9 mouse cellular contexts compared by ENCODE assay signal in the genomic region with DNA sequence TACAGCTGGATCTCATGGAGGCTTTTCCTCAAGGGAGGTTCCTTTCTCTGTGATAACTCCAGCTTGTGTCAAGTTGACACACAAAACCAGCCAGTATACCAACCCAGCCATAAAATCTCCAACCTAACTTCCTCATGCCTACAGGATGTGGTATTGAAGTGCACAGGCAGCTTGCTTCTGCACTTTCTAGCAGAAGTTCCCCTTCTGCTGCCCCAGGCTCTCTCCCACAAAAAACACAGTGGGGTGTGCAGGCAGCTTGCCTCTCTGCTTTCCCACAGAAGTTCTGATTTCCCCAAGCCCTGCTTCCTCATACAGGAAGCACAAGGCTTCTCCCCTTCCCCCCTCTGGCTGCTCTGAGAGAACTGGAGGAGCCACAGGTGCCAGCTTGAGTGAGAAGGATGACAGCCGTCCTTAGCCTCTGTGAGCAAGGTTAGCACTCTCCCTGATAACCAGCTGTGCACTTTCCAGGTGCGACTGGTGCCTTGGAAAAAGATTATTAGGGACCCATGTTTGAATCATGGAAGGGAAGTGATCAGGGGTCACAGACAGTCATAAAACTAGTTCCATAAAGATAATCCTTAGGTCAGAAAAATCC. TPM values are rescaled to one million over a fixed set of nuclear protein-coding genes. Genes with fewer than 3 reads are reported as not detected.
DNase-seq lines count a peak whose midpoint lies in the region; ATAC-seq lines count a peak whose summit lies in the region.
"Had no signal": no experiment of that assay in that cellular context is flagged by ENCODE, and none has a peak within 500 bp of the region (broad histone marks: within the 10 kb centered on the region; RNA-seq: fewer than 3 reads in every experiment).

No protein-coding gene starts in this region.

- ATAC-seq in CD4-positive, CD25-positive, alpha-beta regulatory T cell, adult 4 months: peak; percentile 89
- no peak for ATAC-seq in forebrain, embryonic 16.5 days
- ATAC-seq in forebrain, embryonic 14.5 days: no peak

- peak; percentile 12 for DNase-seq in gastrocnemius, postnatal 25 days
- DNase-seq in gastrocnemius, postnatal 4 days (ENCODE audit: low spot score in 2 of 2): no peak
- peak; percentile 7 for DNase-seq in heart, postnatal 4 days
- peak; percentile 5 for DNase-seq in lung, postnatal 25 days (ENCODE audit: low spot score)
- no peak for DNase-seq in MN1 (ENCODE audit: low spot score)
- no peak for DNase-seq in forebrain, embryonic 14.5 days (ENCODE audit: low spot score)
- DNase-seq: cerebellum, postnatal 36 days had no signal

- no peaks in the 10 kb centered on the region for H3K9me3 ChIP-seq in forebrain, embryonic 16.5 days (ENCODE audit: control insufficient read depth, low read length)
- H3K9me3 ChIP-seq in forebrain, embryonic 14.5 days (replicated peaks; ENCODE audit: control insufficient read depth, low read length): no peaks in the 10 kb centered on the region

- WGBS in forebrain, embryonic 16.5 days: 67% methylated on average over 2 of the region's 2 CpGs
- WGBS in forebrain, embryonic 14.5 days: 59% methylated on average over 2 of the region's 2 CpGs

- H3K9ac ChIP-seq in forebrain, embryonic 16.5 days (replicated peaks; ENCODE audit: low read depth, low read length): no peak overlapping the region
- no peak overlapping the region for H3K9ac ChIP-seq in forebrain, embryonic 14.5 days (ENCODE audit: low read length)

- no peaks in the 10 kb centered on the region for H3K36me3 ChIP-seq in forebrain, embryonic 16.5 days (ENCODE audit: control insufficient read depth, insufficient read depth)
- no peaks in the 10 kb centered on the region for H3K36me3 ChIP-seq in forebrain, embryonic 14.5 days (ENCODE audit: control insufficient read depth, insufficient read depth, low read length)

- no peak overlapping the region for H3K4me2 ChIP-seq in forebrain, embryonic 16.5 days (ENCODE audit: low read length)
- no peak overlapping the region for H3K4me2 ChIP-seq in forebrain, embryonic 14.5 days (ENCODE audit: low read length)

- H3K4me1 ChIP-seq in forebrain, embryonic 16.5 days (replicated peaks; ENCODE audit: control insufficient read depth, insufficient read depth, low read length): no peaks in the 10 kb centered on the region
- H3K4me1 ChIP-seq in forebrain, embryonic 14.5 days (ENCODE audit: control insufficient read depth, insufficient read depth, low read length): no peaks in the 10 kb centered on the region

- no peak overlapping the region for H3K4me3 ChIP-seq in forebrain, embryonic 16.5 days (replicated peaks; ENCODE audit: low read length)
- H3K4me3 ChIP-seq in forebrain, embryonic 14.5 days (ENCODE audit: low read depth, low read length): no peak overlapping the region

- H3K27ac ChIP-seq in forebrain, embryonic 16.5 days (ENCODE audit: low read length): no peak overlapping the region
- H3K27ac ChIP-seq in forebrain, embryonic 14.5 days (ENCODE audit: low read depth, low read length): no peak overlapping the region

- no peaks in the 10 kb centered on the region for H3K27me3 ChIP-seq in forebrain, embryonic 16.5 days (replicated peaks; ENCODE audit: control insufficient read depth, insufficient read depth, low read length)
- H3K27me3 ChIP-seq in forebrain, embryonic 14.5 days (replicated peaks; ENCODE audit: control insufficient read depth, insufficient read depth, low read length): no peaks in the 10 kb centered on the region

RNA-seq across cellular contexts. Expression of a gene that starts 29.3 kb away (rescaled TPM):
- total RNA-seq in gastrocnemius, postnatal 25 days (2021): under 1 TPM in 1 of 2 experiments, not detected in 1; 0.24 TPM
- total RNA-seq in gastrocnemius, postnatal 4 days (2021): under 1 TPM; 0.21 to 0.22 TPM
- not detected for polyA plus RNA-seq in CD4-positive, CD25-positive, alpha-beta regulatory T cell, adult 4 months (2017; shearing (Covaris generic))
- total RNA-seq in heart, postnatal 4 days (2021): not detected
- polyA plus RNA-seq in forebrain, embryonic 16.5 days (2015; fragmentation: Nextera tagmentation; extraction: Ambion mirVana): 0.29 and 0.30 TPM in 2 replicates
- not detected in 2 replicates for polyA plus RNA-seq in forebrain, embryonic 14.5 days (2014; fragmentation: Nextera tagmentation; extraction: Ambion mirVana)

Comparison
In these comparisons a context has a peak if more than half of its experiments do, and no peak if none do; other contexts are left out.
1. DNase-seq: peak in gastrocnemius, postnatal 25 days (single experiment), heart, postnatal 4 days (single experiment) and lung, postnatal 25 days (single experiment); none in gastrocnemius, postnatal 4 days (0 of 2), MN1 (single experiment) and forebrain, embryonic 14.5 days (single experiment).